Mouse (Mus musculus): ENCODE measurements around the gene Appbp2. TPM values are rescaled to one million over a fixed set of nuclear protein-coding genes. Genes with fewer than 3 reads are reported as not detected.

Gene Appbp2
- total and polyA plus RNA-seq, 2 experiments from 2014 or later, result 44.1 to 61.0 TPM

GRCm38 (mm10) chr11:85219014-85219413 lies 15.9 kb downstream of the Appbp2 start:
- no peaks in the 10 kb centered on the region for H3K9me3 ChIP-seq (ENCODE audit: low read length)
- no peak overlapping the region for H3K4me2 ChIP-seq (ENCODE audit: low read depth, low read length, poor library complexity, severe bottlenecking)
- DNase-seq (ENCODE audit: low spot score) (no peak), ATAC-seq (ENCODE audit: low FRiP score) (no peak)
- WGBS, result 94% methylated on average over 3 of the region's 3 CpGs
- TF ChIP-seq CTCF (IDR thresholded peaks at IDR 0.05), result no peak
- H3K27me3 ChIP-seq (ENCODE audit: insufficient read depth, low read length), result no peaks in the 10 kb centered on the region
- H3K9ac ChIP-seq (replicated peaks; ENCODE audit: low read length, poor library complexity, severe bottlenecking), result no peak overlapping the region
- H3K4me1 ChIP-seq (ENCODE audit: insufficient read depth, low read length), result no peaks in the 10 kb centered on the region
- H3K4me3 ChIP-seq (ENCODE audit: low read depth, low read length), result no peak overlapping the region
- peaks cover 8% of the 10 kb centered on the region for H3K36me3 ChIP-seq (ENCODE audit: insufficient read depth, low read length)
- no peak overlapping the region for H3K27ac ChIP-seq (ENCODE audit: low read depth, low read length)

- Histone ChIP-seq H3K4me3 (ENCODE audit: low read depth, low read length) (no peak overlapping the region), H3K4me2 (ENCODE audit: low read depth, low read length, poor library complexity, severe bottlenecking) (no peak overlapping the region), H3K9ac (replicated peaks; ENCODE audit: low read length, poor library complexity, severe bottlenecking) (no peak overlapping the region), H3K4me1 (ENCODE audit: insufficient read depth, low read length) (no peaks in the 10 kb centered on the region), H3K36me3 (ENCODE audit: insufficient read depth, low read length) (peaks cover 28% of the 10 kb centered on the region), H3K27me3 (ENCODE audit: insufficient read depth, low read length) (no peaks in the 10 kb centered on the region), H3K27ac (ENCODE audit: low read depth, low read length) (no peak overlapping the region), H3K9me3 (ENCODE audit: low read length) (no peaks in the 10 kb centered on the region)
- 97% methylated on average over 3 of the region's 3 CpGs for WGBS
- DNase-seq (ENCODE audit: low spot score), result no peak
- ATAC-seq (ENCODE audit: low FRiP score), result no peak
- TF ChIP-seq CTCF (IDR thresholded peaks at IDR 0.05), result no peak
Observed at GRCm38 (mm10) chr11:85214679-85215078, 20.3 kb downstream of the Appbp2 start.

GRCm38 (mm10) chr11:85213215-85213614 lies 21.7 kb downstream of the Appbp2 start:
- H3K4me3 ChIP-seq (ENCODE audit: low read depth, low read length), result no peak overlapping the region
- H3K9me3 ChIP-seq (ENCODE audit: low read length), result no peaks in the 10 kb centered on the region
- H3K4me1 ChIP-seq (ENCODE audit: insufficient read depth, low read length), result no peaks in the 10 kb centered on the region
- TF ChIP-seq CTCF (IDR thresholded peaks at IDR 0.05), result no peak
- ATAC-seq (ENCODE audit: low FRiP score) (no peak), DNase-seq (ENCODE audit: low spot score) (no peak)
- 100% methylated on average over 2 of the region's 2 CpGs for WGBS
- H3K9ac ChIP-seq (replicated peaks; ENCODE audit: low read length, poor library complexity, severe bottlenecking), result no peak overlapping the region
- no peak overlapping the region for H3K4me2 ChIP-seq (ENCODE audit: low read depth, low read length, poor library complexity, severe bottlenecking)
- H3K27ac ChIP-seq (ENCODE audit: low read depth, low read length), result no peak overlapping the region
- peaks cover 38% of the 10 kb centered on the region for H3K36me3 ChIP-seq (ENCODE audit: insufficient read depth, low read length)
- H3K27me3 ChIP-seq (ENCODE audit: insufficient read depth, low read length), result no peaks in the 10 kb centered on the region

- H3K27me3 ChIP-seq (ENCODE audit: insufficient read depth, low read length), result no peaks in the 10 kb centered on the region
- no peaks in the 10 kb centered on the region for H3K4me1 ChIP-seq (ENCODE audit: insufficient read depth, low read length)
- H3K9me3 ChIP-seq (ENCODE audit: low read length), result no peaks in the 10 kb centered on the region
- 95% methylated on average over 2 of the region's 2 CpGs for WGBS
- no peak for TF ChIP-seq CTCF (IDR thresholded peaks at IDR 0.05)
- no peak overlapping the region for H3K27ac ChIP-seq (ENCODE audit: low read depth, low read length)
- DNase-seq (ENCODE audit: low spot score) (no peak), ATAC-seq (ENCODE audit: low FRiP score) (no peak)
- peaks cover 43% of the 10 kb centered on the region for H3K36me3 ChIP-seq (ENCODE audit: insufficient read depth, low read length)
- no peak overlapping the region for H3K4me2 ChIP-seq (ENCODE audit: low read depth, low read length, poor library complexity, severe bottlenecking)
- H3K9ac ChIP-seq (replicated peaks; ENCODE audit: low read length, poor library complexity, severe bottlenecking), result no peak overlapping the region
- no peak overlapping the region for H3K4me3 ChIP-seq (ENCODE audit: low read depth, low read length)
Observed at GRCm38 (mm10) chr11:85211151-85211550, 23.8 kb downstream of the Appbp2 start.

- ATAC-seq (ENCODE audit: low FRiP score), result no peak
- no peak for TF ChIP-seq CTCF (IDR thresholded peaks at IDR 0.05)
- H3K36me3 ChIP-seq (ENCODE audit: insufficient read depth, low read length), result peaks cover 29% of the 10 kb centered on the region
Observed at GRCm38 (mm10) chr11:85206231-85206630, 28.7 kb downstream of the Appbp2 start.

GRCm38 (mm10) chr11:85198906-85199305 lies 36.0 kb downstream of the Appbp2 start:
- 82% methylated on average over 2 of the region's 2 CpGs for WGBS
- Histone ChIP-seq H3K9ac (replicated peaks; ENCODE audit: low read length, poor library complexity, severe bottlenecking) (no peak overlapping the region), H3K4me1 (ENCODE audit: insufficient read depth, low read length) (no peaks in the 10 kb centered on the region), H3K9me3 (ENCODE audit: low read length) (no peaks in the 10 kb centered on the region), H3K36me3 (ENCODE audit: insufficient read depth, low read length) (peaks cover 54% of the 10 kb centered on the region), H3K4me2 (ENCODE audit: low read depth, low read length, poor library complexity, severe bottlenecking) (no peak overlapping the region), H3K27me3 (ENCODE audit: insufficient read depth, low read length) (no peaks in the 10 kb centered on the region), H3K4me3 (ENCODE audit: low read depth, low read length) (no peak overlapping the region), H3K27ac (ENCODE audit: low read depth, low read length) (no peak overlapping the region)
- no peak for ATAC-seq (ENCODE audit: low FRiP score)
- DNase-seq (ENCODE audit: low spot score), result no peak
- TF ChIP-seq CTCF (IDR thresholded peaks at IDR 0.05), result no peak

More at GRCm38 (mm10) chr11:85206231-85206630, 28.7 kb downstream of the Appbp2 start:
- no peak overlapping the region for H3K4me2 ChIP-seq (ENCODE audit: low read depth, low read length, poor library complexity, severe bottlenecking)
- H3K27me3 ChIP-seq (ENCODE audit: insufficient read depth, low read length), result no peaks in the 10 kb centered on the region
- no peak overlapping the region for H3K4me3 ChIP-seq (ENCODE audit: low read depth, low read length)
- H3K4me1 ChIP-seq (ENCODE audit: insufficient read depth, low read length), result no peaks in the 10 kb centered on the region
- no peak overlapping the region for H3K27ac ChIP-seq (ENCODE audit: low read depth, low read length)
- no peaks in the 10 kb centered on the region for H3K9me3 ChIP-seq (ENCODE audit: low read length)
- DNase-seq (ENCODE audit: low spot score), result no peak
- no peak overlapping the region for H3K9ac ChIP-seq (replicated peaks; ENCODE audit: low read length, poor library complexity, severe bottlenecking)

Data from midbrain, postnatal 0 days (tissue).